Mouse (Mus musculus): ENCODE measurements around the gene Clcn6. TPM values are rescaled to one million over a fixed set of nuclear protein-coding genes. Genes with fewer than 3 reads are reported as not detected.

Gene Clcn6
- 10 to 100 TPM; 60.1 to 61.1 TPM for total RNA-seq (2021)
- long read RNA-seq, experiment 1, partial matches to known transcripts, result 1 of 19 reads
- long read RNA-seq, experiment 1, other reads (novel, unspliced or antisense), result 14 of 19 reads
- long read RNA-seq, experiment 2, partial matches to known transcripts, result 0 of 18 reads
- long read RNA-seq, experiment 2, other reads (novel, unspliced or antisense), result 17 of 18 reads

GRCm38 (mm10) chr4:148038600-148039253, at the start of gene Clcn6, which contains the start of gene Mthfr:
Clcn6 (minus strand) TSS chr4:148038821.
Mthfr (plus strand) TSS chr4:148039077.
- intact Hi-C loops (cut with DNase I), result no loop called here
- peak; percentile 100 for DNase-seq (ENCODE audit: low spot score in 2 of 2)

DNA sequence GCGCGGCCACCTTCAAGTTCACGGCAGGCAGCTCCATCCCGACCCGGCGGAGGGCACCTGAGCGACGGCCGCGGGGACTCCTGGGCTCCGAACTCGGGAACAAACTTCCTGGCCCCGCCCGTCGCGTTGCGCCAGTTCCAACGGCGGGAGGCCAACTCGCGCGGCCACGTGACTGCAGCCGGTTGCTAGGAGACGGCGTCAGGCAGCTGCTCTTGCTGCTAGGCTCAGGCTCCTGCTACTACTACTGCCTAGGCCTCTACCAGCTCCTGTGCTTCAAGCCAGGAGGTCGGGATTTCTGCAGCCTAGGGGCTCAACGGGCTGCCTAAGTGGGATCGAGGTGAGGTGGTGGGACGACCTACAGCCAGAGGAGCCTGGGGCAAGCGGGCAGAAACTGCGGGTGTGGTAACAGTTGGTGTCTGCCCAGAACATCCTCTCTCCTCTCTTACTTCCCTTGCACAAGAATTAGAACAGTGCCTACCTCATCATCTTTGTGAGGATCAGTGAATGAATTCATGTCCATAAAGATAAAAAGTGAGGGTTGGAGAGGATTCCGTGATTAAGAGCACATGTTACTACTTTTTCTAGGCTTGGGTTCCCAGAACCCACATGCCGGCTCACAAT, 49.4 kb upstream of the Clcn6 start, which contains the start of gene Agtrap:
Gene Agtrap, minus strand, starts transcription at position 125 of the 621 bp plus-strand sequence.
- peak; percentile 95 to 96 for DNase-seq (ENCODE audit: low spot score in 2 of 2)
- intact Hi-C loops (cut with DNase I), result no loop called here

GRCm38 (mm10) chr4:148087091-148087906, 48.7 kb upstream of the Clcn6 start:
- intact Hi-C loops (cut with DNase I), result no loop called here
- DNase-seq (ENCODE audit: low spot score in 2 of 2), result no peak

GRCm38 (mm10) chr4:148085907-148086305, 47.3 kb upstream of the Clcn6 start:
- DNase-seq (ENCODE audit: low spot score in 2 of 2), result no peak
- intact Hi-C loops (cut with DNase I), result no loop called here

DNA sequence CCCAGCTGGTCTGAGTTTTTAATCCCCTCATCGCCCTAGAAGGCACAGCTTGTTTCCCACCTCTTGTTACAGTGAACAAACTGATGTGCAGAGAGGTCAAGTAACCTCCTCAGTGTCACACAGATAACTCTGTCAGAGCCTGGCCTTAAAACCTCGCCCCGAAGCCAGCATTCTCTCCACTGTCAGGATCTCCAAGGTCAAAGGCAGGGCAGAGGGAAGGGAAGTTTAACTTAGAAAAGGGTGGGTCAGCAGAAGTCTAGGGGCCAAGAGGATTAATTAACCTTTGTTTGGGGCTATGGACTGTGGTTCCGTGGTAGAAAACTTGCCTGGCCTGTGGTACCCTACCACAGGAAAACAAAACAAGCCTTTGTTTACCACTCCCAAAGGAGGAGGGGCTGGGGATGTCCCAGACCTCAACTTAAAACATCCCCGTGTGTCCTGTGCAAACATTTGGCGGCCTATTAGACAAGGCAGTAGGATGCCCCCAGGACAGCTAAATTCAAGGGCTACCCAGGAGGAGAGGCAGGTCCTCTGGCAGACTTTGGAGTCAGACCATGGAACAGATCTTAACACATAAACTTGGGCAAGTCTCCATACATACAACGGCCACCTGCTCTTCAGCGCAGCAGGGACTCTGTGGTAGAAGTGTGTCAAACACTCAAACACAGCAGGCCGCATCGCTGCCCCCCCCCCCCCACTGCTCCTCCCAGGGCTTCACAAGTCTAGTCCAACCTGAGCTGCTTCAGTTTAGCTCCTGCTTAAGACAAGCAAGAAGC, 46.7 kb upstream of the Clcn6 start:
- intact Hi-C loops (cut with DNase I), result no loop called here
- DNase-seq (ENCODE audit: low spot score in 2 of 2), result no peak

- no peak for DNase-seq (ENCODE audit: low spot score in 2 of 2)
- intact Hi-C loops (cut with DNase I), result no loop called here
These were observed 45.7 kb upstream of the Clcn6 start for GRCm38 (mm10) chr4:148084261-148084714.

- intact Hi-C loops (cut with DNase I), result no loop called here
- DNase-seq (ENCODE audit: low spot score in 2 of 2), result no peak
These were observed 44.7 kb upstream of the Clcn6 start for GRCm38 (mm10) chr4:148083176-148083899.

DNA sequence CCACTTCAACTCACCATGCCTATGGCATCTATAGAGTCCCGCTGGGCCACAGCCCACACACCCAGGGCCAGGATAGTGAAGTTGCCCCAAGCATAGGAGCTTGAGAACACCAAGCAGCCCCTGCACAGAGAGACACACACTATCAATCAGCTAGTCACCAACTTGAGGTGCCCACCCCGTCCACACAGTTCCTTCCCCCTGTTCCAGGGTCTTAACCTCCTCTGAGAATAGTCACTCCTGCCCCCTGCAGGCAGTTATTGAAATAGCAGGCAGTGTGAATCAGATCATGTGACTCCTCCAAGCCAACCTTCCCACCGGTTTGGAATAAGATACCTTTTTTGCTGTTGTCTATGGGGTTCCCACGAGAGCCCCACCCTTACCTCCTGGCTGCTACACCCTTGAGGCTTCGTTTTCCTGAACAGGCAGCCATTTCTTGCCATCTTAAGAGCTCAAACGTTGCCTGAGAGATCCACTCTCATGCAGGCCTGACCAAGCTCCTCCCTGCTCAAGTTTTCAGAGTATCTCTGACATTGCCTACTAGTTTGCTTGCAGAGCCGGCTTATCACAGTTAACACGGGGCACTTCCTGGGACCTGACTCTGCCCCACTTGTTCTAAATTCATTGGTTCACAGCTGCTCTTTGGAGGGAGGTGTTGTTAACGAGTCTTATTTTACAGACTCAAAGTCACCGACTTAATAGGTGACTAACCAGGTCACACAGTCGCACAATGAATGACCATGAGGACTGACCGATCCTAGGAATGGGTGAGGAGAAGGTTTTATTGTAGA, 43.8 kb upstream of the Clcn6 start:
- peak; percentile 52 to 63 for DNase-seq (ENCODE audit: low spot score in 2 of 2)
- intact Hi-C loops (cut with DNase I), result no loop called here

GRCm38 (mm10) chr4:148081201-148081600, 42.6 kb upstream of the Clcn6 start:
- intact Hi-C loops (cut with DNase I), result no loop called here
- DNase-seq (ENCODE audit: low spot score in 2 of 2), result no peak

DNA sequence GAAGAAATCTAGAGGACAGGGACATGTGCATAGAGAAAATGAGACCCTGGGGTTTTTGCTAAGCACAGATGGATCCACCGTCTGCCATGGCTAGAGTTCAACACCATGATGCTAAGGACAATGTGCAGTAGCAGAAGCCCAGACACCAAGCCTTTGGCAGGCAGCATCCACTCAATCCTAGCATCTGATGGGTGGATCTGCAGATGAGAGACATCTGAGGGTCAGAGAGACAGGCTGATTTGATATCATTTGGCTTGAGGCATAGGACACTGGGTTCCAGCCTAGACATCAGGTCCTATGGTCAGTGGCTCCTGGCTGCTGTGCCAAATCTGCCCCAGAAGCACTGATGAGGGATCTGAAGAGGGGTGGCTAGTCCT, 42.0 kb upstream of the Clcn6 start:
- no peak for DNase-seq (ENCODE audit: low spot score in 2 of 2)
- intact Hi-C loops (cut with DNase I), result no loop called here

- DNase-seq (ENCODE audit: low spot score in 2 of 2), result no peak
- intact Hi-C loops (cut with DNase I), result no loop called here
These were observed 41.4 kb upstream of the Clcn6 start for GRCm38 (mm10) chr4:148079944-148080596.

GRCm38 (mm10) chr4:148079212-148079611, 40.6 kb upstream of the Clcn6 start:
- DNase-seq (ENCODE audit: low spot score in 2 of 2), result no peak
- intact Hi-C loops (cut with DNase I), result no loop called here

GRCm38 (mm10) chr4:148075881-148076280, 37.3 kb upstream of the Clcn6 start:
- intact Hi-C loops (cut with DNase I), result no loop called here
- no peak for DNase-seq (ENCODE audit: low spot score in 2 of 2)

- peak; percentile 62 to 69 for DNase-seq (ENCODE audit: low spot score in 2 of 2)
- intact Hi-C loops (cut with DNase I), result no loop called here
These were observed 36.6 kb upstream of the Clcn6 start for GRCm38 (mm10) chr4:148075259-148075658.

DNA sequence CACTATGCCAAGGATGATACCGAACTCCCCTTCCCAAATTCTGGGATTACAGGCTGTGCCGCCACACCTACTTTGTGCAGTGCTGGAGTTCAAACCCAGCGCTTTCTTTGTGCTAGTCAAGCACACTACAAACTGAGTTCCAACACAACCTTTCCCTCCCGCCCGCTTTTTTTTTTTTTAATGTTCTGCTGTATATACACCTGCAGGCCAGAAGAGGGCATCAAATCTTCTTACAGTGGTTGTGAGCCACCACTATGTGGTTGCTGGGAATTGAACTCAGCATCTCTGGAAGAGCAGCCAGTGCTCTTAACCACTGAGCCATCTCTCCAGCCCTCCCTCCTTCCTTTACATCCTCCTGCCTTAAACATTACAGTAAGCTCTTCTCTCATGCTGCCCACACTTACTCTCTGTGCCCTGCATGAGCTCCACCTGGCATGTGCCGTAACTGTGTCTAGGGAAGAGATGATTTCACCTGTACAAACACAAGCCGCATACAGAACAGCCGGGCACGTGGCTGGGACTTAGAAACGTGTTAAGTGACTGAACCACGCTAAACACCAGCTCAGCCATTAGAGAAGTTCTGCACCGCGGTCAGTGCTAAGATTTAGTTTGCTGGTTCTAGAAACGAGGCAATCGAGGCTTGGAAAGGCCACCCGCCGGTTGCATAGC, 36.0 kb upstream of the Clcn6 start:
- no peak for DNase-seq (ENCODE audit: low spot score in 2 of 2)
- intact Hi-C loops (cut with DNase I), result no loop called here

DNA sequence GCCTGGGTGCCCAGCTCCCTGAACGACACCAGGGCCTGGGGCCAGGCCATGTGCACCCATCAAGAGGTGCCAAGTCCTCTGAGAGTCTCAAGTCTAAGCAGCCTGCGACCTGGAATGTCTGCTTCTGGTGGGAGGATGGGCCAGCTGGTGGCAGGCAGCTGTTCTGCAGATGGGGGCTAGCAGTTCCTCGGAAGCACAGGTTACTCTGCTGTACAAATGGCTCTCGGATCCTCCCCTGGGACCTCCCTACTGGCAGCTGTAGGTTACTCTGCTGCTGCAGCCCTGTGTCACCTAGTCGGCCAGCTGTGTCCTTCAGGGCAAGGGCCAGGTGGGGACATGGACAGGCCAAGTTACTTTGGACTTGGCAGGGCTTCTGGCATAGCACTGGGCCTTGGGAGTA, 32.9 kb upstream of the Clcn6 start:
- intact Hi-C loops (cut with DNase I), result no loop called here
- no peak for DNase-seq (ENCODE audit: low spot score in 2 of 2)

Measured in left cerebral cortex, postnatal 14 days (tissue).